Mouse (Mus musculus) intestine, postnatal 0 days (tissue): ENCODE data around the gene Ajm1. TPM values are rescaled to one million over a fixed set of nuclear protein-coding genes. Genes with fewer than 3 reads are reported as not detected.

ENCODE experiments used
- ATAC-seq: fragments of 200-750 bp; cut with Nextera tagmentation; 2 replicates; pipeline ENCODE4 v1.8.0; 2017; ENCODE audit warnings: mild to moderate bottlenecking, moderate TSS enrichment, moderate library complexity
- H3K27ac ChIP-seq: fragments of 300-500 bp; sonication (generic); 2 replicates; pipeline ENCODE4 v1.5.1; 2014; ENCODE audit warnings: mild to moderate bottlenecking, low read depth, low read length, moderate library complexity
- H3K27me3 ChIP-seq: fragments of 300-500 bp; sonication (generic); replicated peaks from 2 replicates; pipeline ENCODE4 v1.6.1; 2014; ENCODE audit warnings: low read length, mixed read lengths; ENCODE audit not compliant: control insufficient read depth, insufficient read depth
- H3K36me3 ChIP-seq: fragments of 300-500 bp; sonication (generic); 2 replicates; pipeline ENCODE4 v1.6.1; 2014; ENCODE audit warnings: mild to moderate bottlenecking, moderate library complexity; ENCODE audit not compliant: control insufficient read depth, insufficient read depth
- H3K4me1 ChIP-seq: fragments of 300-500 bp; sonication (generic); replicated peaks from 2 replicates; pipeline ENCODE4 v1.6.1; 2014; ENCODE audit warnings: antibody characterized with exemption, low read length, mixed read lengths; ENCODE audit not compliant: control insufficient read depth, insufficient read depth
- H3K4me2 ChIP-seq: fragments of 300-500 bp; sonication (generic); replicated peaks from 2 replicates; pipeline ENCODE4 v1.6.1; 2014; ENCODE audit warnings: low read depth, mild to moderate bottlenecking, moderate library complexity
- H3K4me3 ChIP-seq: fragments of 300-500 bp; sonication (generic); 2 replicates; pipeline ENCODE4 v1.5.1; 2014; ENCODE audit warnings: low read depth, low read length
- H3K9ac ChIP-seq: fragments of 300-500 bp; sonication (generic); 2 replicates; pipeline ENCODE4 v1.6.1; 2014; ENCODE audit warnings: mild to moderate bottlenecking, low read depth, low read length
- H3K9me3 ChIP-seq: fragments of 300-500 bp; sonication (generic); 2 replicates; pipeline ENCODE4 v1.6.1; 2016; ENCODE audit warnings: mixed run types; ENCODE audit not compliant: control insufficient read depth
- CTCF ChIP-seq: sonication (generic); IDR thresholded peaks from 2 replicates; pipeline ENCODE4 v1.5.1; 2016; ENCODE audit warnings: low read depth, mild to moderate bottlenecking, control low read depth, antibody characterized with exemption, moderate library complexity
- WGBS: fragments of 180-500 bp; shearing (Covaris S2); extraction: QIAGEN DNeasy Blood & Tissue Kit; methylation state at CpG from one replicate; pipeline ENCODE4 v1.1.7; 2014; 5-methylcytosine and 5-hydroxymethylcytosine counted together
- polyA plus RNA-seq: library from polyadenylated mRNA; unstranded; fragments of >200 nt; fragmentation: Nextera tagmentation; extraction: Ambion mirVana; gene quantifications from 2 replicates; pipeline ENCODE4 v1.2.1, GENCODE M21; 2015

Gene Ajm1
- polyA plus RNA-seq, 1 experiment from 2014 or later, result 0.78 TPM

DNA sequence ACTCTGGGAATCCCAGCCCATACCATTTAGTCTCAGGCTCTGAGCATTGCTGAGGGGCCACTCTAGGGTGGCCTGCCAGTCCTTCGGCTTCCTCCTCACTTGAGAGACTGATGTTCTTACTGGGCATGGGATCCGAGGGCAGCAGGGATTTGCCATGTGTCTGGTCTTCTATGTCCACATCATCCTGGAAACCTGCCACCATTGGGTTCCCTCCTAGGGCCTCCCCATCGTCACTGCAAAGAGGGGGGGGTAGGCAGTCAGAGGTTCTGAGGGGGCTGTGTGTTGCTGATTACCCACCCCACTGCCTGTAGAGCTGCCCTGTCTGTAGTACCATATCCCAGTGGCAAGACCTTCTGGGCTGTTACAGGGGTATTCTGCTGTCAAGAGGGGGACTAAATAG, 4.0 kb upstream of the Ajm1 start:
- Histone ChIP-seq H3K9ac (no peak overlapping the region), H3K4me2 (no peak overlapping the region), H3K27ac (no peak overlapping the region), H3K36me3 (peaks cover 47% of the 10 kb centered on the region), H3K9me3 (no peaks in the 10 kb centered on the region), H3K4me1 (peaks cover 7% of the 10 kb centered on the region; the same call in 1 of the 2 replicates), H3K27me3 (no peaks in the 10 kb centered on the region), H3K4me3 (no peak overlapping the region)
- TF ChIP-seq CTCF, result no peak
- ATAC-seq, result no peak
- 75% methylated on average over 3 of the region's 3 CpGs for WGBS

DNA sequence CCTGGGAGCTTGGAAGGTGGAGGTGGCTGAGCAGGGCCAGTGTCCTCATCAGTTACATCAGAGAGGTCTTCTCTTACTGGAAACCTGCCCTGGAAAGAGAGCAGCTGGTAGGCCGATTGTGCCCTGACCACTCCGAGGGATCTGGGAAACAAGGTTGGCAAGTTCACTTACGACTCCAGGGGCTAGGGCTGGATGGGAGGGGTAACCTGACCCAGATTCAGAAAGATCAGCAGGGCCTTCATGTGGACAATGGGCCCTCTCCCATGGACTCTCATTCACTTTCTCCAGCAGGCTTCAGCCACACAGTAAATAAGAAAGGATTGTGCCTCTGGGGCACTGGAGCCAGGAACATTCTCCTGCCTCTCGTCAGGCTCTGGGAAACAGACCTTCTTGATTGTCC, 3.3 kb upstream of the Ajm1 start:
- peaks cover 40% of the 10 kb centered on the region for H3K36me3 ChIP-seq
- peaks cover 7% of the 10 kb centered on the region for H3K27me3 ChIP-seq
- H3K4me3 ChIP-seq, result no peak overlapping the region
- H3K9me3 ChIP-seq, result no peaks in the 10 kb centered on the region
- H3K4me2 ChIP-seq, result no peak overlapping the region
- 86% methylated on average over 4 of the region's 4 CpGs for WGBS
- H3K4me1 ChIP-seq, result peaks cover 7% of the 10 kb centered on the region
- no peak overlapping the region for H3K27ac ChIP-seq
- no peak for TF ChIP-seq CTCF
- no peak for ATAC-seq
- H3K9ac ChIP-seq, result no peak overlapping the region

DNA sequence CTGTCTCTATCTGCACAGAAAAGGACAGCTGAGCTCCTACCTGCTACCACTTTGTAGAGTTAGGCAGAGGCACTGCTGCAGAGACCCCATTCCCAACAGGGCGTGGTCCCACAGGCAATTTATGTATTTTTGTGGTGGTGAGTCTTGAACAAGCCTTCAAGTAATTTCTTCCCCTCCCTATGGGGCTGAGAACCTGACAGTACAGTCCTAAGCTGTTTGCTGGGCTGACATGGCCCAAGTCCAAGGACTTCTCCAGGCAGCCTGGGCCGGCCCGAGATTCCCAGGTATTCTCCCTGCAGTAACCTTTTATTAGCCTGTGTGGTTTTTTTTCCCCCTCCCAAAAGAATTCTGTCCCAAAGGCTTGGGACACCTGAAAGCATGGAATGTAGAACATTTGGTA, 2.6 kb upstream of the Ajm1 start:
- Histone ChIP-seq H3K27ac (no peak overlapping the region), H3K4me1 (peaks cover 12% of the 10 kb centered on the region), H3K27me3 (peaks cover 14% of the 10 kb centered on the region), H3K4me3 (no peak overlapping the region), H3K9ac (no peak overlapping the region), H3K4me2 (no peak overlapping the region), H3K9me3 (no peaks in the 10 kb centered on the region), H3K36me3 (peaks cover 38% of the 10 kb centered on the region)
- TF ChIP-seq CTCF, result no peak
- no peak for ATAC-seq
- WGBS, result 55% methylated on average over 3 of the region's 3 CpGs

DNA sequence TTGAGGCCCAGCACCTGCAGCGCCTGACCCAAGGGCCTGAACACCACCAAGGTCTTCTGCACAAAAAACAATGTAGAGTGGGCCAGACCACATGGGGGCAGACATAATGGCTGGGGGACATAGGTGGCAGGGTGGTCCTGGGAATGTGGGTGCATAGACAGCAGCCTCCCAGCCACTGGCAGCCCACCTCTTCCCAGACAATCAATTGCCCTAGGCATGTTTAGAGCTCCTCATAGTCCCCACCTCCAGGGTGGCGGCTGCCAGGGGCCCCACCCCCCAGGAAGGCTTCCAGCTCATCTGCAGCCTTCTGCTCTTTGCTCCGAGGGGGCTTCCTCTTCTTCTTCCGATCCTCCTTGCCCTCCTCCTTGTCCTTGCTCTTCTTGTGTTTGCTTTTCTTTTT, 2.0 kb upstream of the Ajm1 start:
- Histone ChIP-seq H3K4me2 (no peak overlapping the region), H3K9me3 (no peaks in the 10 kb centered on the region), H3K9ac (no peak overlapping the region), H3K36me3 (peaks cover 37% of the 10 kb centered on the region), H3K4me3 (no peak overlapping the region), H3K27ac (no peak overlapping the region; the same call in 1 of the 2 replicates), H3K27me3 (peaks cover 20% of the 10 kb centered on the region), H3K4me1 (peaks cover 14% of the 10 kb centered on the region)
- TF ChIP-seq CTCF, result no peak
- ATAC-seq, result no peak
- 35% methylated on average over 4 of the region's 4 CpGs for WGBS

DNA sequence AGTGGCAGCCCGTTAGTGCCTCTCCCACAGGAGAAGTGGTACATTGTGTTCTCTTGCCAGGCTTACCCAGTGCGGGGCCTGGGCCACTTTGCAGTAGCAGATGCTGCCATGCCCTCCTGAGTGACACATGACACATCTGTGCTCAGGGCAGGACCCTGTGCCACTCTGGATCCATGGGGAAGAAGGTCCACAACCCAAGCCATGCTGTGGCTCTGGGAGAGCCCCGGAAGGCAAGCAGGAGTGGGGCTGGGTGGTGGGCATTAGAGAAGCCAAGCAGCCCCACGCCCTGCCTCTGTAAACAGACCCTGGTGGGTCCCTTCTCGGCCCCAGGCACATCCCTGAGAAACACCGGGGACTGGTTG, 1.5 kb upstream of the Ajm1 start:
- ATAC-seq, result no peak
- no peak for TF ChIP-seq CTCF
- Histone ChIP-seq H3K27me3 (peaks cover 25% of the 10 kb centered on the region), H3K9ac (no peak overlapping the region), H3K27ac (no peak overlapping the region; the same call in 1 of the 2 replicates), H3K36me3 (peaks cover 33% of the 10 kb centered on the region), H3K4me2 (no peak overlapping the region), H3K4me1 (peaks cover 18% of the 10 kb centered on the region), H3K9me3 (no peaks in the 10 kb centered on the region), H3K4me3 (no peak overlapping the region)
- 74% methylated on average over 6 of the region's 6 CpGs for WGBS

DNA sequence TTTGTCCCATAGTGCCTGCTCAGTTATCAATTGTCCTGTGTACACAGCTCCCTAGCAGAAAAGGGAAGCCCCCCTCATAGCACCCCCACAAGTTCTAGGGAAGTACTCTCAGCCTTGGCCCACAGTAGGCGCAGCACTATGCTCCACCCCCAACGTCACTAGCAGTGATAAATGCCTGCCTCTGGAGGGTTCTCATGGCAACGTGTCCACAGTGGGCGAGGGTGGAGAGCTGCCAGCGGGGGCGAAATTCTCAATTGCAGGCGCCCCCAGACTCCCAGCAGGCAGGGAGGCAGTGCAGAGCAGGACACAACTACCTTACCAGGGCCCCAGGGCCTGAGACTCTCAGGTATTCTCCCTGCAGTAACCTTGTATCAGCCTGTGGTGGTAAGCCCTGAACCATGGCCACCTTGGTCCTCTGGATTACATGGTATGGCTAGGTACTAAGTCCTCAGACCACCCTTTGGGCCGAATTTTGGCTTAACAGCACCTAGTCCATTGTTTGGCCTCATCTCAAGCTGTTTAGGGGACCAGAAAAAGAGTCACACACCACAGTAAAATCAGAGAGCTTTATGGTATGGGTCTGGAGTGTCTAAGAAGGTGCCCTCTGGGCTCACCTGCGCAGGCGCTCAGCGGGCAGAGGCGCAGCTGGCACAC, 1.0 kb upstream of the Ajm1 start:
- WGBS, result 56% methylated on average over 12 of the region's 12 CpGs
- Histone ChIP-seq H3K4me2 (no peak overlapping the region), H3K4me3 (no peak overlapping the region), H3K9me3 (no peaks in the 10 kb centered on the region), H3K36me3 (peaks cover 32% of the 10 kb centered on the region), H3K27me3 (peaks cover 29% of the 10 kb centered on the region), H3K4me1 (peaks cover 21% of the 10 kb centered on the region), H3K27ac (no peak overlapping the region), H3K9ac (no peak overlapping the region)
- ATAC-seq, result no peak
- no peak for TF ChIP-seq CTCF
